In genomic region chr3:84980158-84980557, GRCm38 (mm10) we compare ENCODE assay signal across 26 mouse cellular contexts.
"Had no signal": no experiment of that assay in that cellular context is flagged by ENCODE, and none has a peak within 500 bp of the region (broad histone marks: within the 10 kb centered on the region; RNA-seq: fewer than 3 reads in every experiment).

No protein-coding gene starts in this region.

- H3K4me1 ChIP-seq: heart, embryonic 10.5 days; heart, embryonic 13.5 days; heart, embryonic 15.5 days; hindbrain, embryonic 13.5 days; hindbrain, embryonic 15.5 days; kidney, embryonic 15.5 days; limb, embryonic 13.5 days; limb, embryonic 15.5 days; liver, embryonic 12.5 days had no signal

- H3K4me3 ChIP-seq: heart, embryonic 10.5 days; heart, embryonic 13.5 days; heart, embryonic 15.5 days; hindbrain, embryonic 13.5 days; hindbrain, embryonic 15.5 days; kidney, embryonic 15.5 days; limb, embryonic 13.5 days; limb, embryonic 15.5 days; liver, embryonic 12.5 days had no signal

- H3K27me3 ChIP-seq: heart, embryonic 13.5 days; heart, embryonic 15.5 days; hindbrain, embryonic 13.5 days; hindbrain, embryonic 15.5 days; kidney, embryonic 15.5 days; limb, embryonic 13.5 days; limb, embryonic 15.5 days; liver, embryonic 12.5 days had no signal

- DNase-seq: gastrocnemius, postnatal 14 days; gastrocnemius, postnatal 36 days; heart, adult 18-20 months; heart, postnatal 14 days; heart, postnatal 36 days; kidney, adult 11 months; kidney, adult 2 months; kidney, adult 9 months; kidney, postnatal 14 days; kidney, postnatal 36 days; layer of hippocampus, adult 9-11 months; layer of hippocampus, postnatal 36 days; left cerebral cortex, postnatal 4 days had no signal

- H3K27ac ChIP-seq: heart, embryonic 10.5 days; heart, embryonic 13.5 days; heart, embryonic 15.5 days; hindbrain, embryonic 13.5 days; hindbrain, embryonic 15.5 days; hindbrain, postnatal 0 days; kidney, embryonic 15.5 days; kidney, postnatal 0 days; limb, embryonic 13.5 days; limb, embryonic 15.5 days; liver, embryonic 12.5 days; liver, embryonic 14.5 days had no signal

- H3K9ac ChIP-seq: heart, embryonic 13.5 days; heart, embryonic 15.5 days; hindbrain, embryonic 13.5 days; hindbrain, embryonic 15.5 days; kidney, embryonic 15.5 days; limb, embryonic 13.5 days; limb, embryonic 15.5 days; liver, embryonic 12.5 days; liver, embryonic 14.5 days had no signal

- H3K9me3 ChIP-seq: heart, embryonic 10.5 days; heart, embryonic 13.5 days; heart, embryonic 15.5 days; hindbrain, embryonic 13.5 days; hindbrain, embryonic 15.5 days; kidney, embryonic 15.5 days; limb, embryonic 13.5 days; limb, embryonic 15.5 days; liver, embryonic 12.5 days had no signal

- ATAC-seq: hindbrain, postnatal 0 days; intestine, embryonic 16.5 days; liver, embryonic 12.5 days had no signal

- H3K4me2 ChIP-seq: heart, embryonic 13.5 days; heart, embryonic 15.5 days; hindbrain, embryonic 13.5 days; hindbrain, embryonic 15.5 days; kidney, embryonic 15.5 days; limb, embryonic 13.5 days; limb, embryonic 15.5 days; liver, embryonic 12.5 days had no signal
